Mouse (Mus musculus) yolk sac, embryonic 10.5 days (tissue): ENCODE measurements around the gene Fpgs.
A peak's percentile ranks its signal among the peaks of the same experiment; 100 is the strongest.

Experiments used
- DNase-seq: peaks from one replicate; pipeline ENCODE4 v3.0.0-alpha.2; 2017; ENCODE audit warnings: low spot score

Gene Fpgs

DNA sequence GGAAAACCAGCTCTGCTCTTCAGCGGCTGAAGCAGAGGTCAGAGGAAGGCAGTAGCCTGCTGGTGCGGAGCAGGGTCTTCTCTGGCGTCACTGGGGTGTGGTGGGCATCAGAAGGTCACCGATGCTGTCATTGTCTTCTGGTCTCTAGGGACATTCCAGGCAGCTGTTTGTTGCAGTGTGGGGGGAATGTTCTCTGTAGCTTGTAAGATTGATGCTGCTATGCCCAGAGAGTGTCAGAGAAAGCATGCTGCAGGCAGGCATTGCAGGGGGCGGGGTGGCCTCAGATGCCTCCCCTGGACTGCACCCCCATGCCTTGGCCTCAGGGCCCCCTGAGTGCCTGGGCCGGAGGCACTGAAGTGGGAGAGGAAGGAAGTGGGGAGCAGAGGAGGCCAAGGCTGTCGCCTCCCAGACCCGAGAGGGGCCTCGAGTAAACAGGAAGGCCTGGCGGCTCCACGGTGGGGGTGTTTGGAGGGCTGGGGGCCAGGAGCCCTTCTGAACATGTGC is 66.1 kb downstream of the Fpgs start:
- DNase-seq = peak; percentile 51

DNA sequence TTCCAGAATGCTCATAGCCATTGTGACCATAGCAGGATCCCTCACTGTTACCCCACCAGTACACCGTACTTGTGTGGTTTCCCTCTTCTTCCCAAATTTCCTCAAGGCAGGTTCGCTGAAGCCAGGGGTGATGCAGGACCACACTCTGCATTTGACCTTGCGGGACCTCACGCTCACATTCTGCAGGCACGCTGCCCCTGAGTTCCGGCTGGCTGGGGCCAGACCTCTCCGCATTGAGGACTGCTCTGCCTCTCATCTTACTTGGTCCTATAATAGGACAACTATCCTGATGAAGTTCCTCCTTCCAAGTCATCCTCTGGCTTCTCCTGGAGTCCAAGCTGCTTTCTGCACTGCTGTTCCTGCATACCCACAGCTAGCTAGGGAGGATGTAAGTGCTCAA is 67.3 kb downstream of the Fpgs start:
- DNase-seq = no peak

DNA sequence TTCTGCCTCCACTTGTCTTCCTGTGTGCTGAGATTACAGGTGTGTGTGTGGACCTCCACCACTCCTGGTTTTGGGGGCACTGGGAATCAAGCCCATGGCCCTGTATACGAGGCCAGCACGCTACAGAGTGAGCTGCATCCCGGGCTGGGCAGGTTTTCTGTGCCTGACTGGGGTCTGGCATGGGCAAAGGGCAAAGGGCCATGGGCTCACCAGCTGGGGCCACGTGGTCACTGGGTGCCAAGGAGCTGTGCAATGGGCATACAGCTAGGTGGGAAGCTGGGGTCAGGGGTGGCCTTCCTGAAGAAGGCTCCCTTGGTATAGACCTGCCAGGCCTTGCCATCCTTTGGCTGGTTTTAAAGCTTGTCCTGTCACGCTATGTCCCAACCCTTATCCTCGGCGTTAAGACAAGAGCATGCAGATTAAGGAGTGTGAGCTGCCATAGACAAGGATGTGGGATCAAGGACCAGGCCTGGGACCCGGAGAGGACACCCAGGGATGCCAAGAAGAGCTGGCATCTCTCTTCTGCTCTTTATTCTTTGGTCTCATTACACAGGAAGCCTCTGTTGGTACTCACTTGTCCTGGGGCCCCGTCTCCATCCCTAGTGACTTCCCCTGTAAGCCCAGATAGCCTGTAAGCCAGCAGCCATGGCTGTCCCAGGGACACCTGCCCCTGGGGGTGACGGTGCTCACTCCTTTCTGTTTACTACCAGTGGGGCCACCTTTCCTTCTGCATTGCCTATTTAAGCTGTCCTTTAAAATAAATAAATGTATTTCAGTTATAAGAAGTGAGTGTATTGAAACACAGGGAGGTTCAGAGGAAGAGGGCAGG is 69.5 kb downstream of the Fpgs start:
- no peak for DNase-seq

DNA sequence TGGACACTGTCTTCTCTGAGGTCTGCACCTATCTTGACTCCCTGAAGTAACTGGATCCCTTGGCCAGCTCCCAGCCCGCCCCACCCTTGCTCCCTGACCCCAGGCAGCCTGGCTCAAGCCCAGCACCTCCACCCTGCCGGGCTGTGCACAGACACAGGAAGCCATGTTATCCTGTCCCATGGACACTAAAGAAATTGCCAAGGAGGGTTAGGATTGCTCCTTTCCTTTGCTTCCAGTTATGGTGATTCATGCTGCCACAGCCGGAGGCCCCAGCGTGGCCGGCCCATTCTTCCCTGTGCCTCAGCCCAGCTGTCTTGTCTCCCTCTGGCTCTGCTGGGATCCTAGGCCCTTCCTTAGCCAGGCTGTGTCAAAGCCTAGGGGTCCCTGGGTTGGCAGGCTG is 70.3 kb downstream of the Fpgs start:
- DNase-seq = no peak
